Mouse (Mus musculus): ENCODE results near the gene Dennd1b.

DNA sequence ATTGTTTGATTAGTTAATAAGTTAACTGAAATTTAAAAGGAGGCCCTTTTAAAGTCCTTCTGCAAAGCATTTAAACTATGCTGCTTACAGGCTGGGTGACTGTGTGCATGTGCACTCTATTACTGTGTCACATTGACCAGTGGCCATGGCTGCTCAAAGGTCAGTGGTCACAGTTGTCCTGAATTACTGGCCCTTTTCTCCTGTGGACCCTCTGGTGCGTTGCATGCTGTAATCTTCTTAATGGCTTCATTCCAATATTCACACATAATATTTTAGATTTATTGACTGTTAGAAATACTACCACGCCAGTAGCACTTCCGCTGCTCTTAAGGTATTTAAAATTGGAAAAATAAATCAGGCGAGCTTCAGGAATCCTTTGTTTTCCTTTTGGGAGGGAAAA lies 129.5 kb downstream of the Dennd1b start:
- no peak for TF ChIP-seq POLR2A (IDR thresholded peaks at IDR 0.05; ENCODE audit: extremely low read depth, insufficient read depth, low read length)
- TF ChIP-seq CTCF (IDR thresholded peaks at IDR 0.05; ENCODE audit: low read depth, low read length) = no peak
